Mouse (Mus musculus) limb, embryonic 12.5 days (tissue): ENCODE measurements around the gene AU022252. TPM values are rescaled to one million over a fixed set of nuclear protein-coding genes. Genes with fewer than 3 reads are reported as not detected.

Experiments used
- ATAC-seq: fragments of 200-750 bp; cut with Nextera tagmentation; 2 replicates; pipeline ENCODE4 v1.8.0; 2017; ENCODE audit warnings: low read depth, moderate TSS enrichment; ENCODE audit not compliant: insufficient number of reproducible peaks, insufficient read depth, low FRiP score, low TSS enrichment
- H3K27ac ChIP-seq: fragments of 300-500 bp; sonication (generic); 2 replicates; pipeline ENCODE4 v1.5.1; 2016; ENCODE audit warnings: mild to moderate bottlenecking, moderate library complexity
- H3K27me3 ChIP-seq: fragments of 300-500 bp; sonication (generic); 2 replicates; pipeline ENCODE4 v1.6.1; 2016; ENCODE audit warnings: mild to moderate bottlenecking, moderate library complexity
- H3K36me3 ChIP-seq: fragments of 300-500 bp; sonication (generic); 2 replicates; pipeline ENCODE4 v1.6.1; 2016; ENCODE audit warnings: mild to moderate bottlenecking, moderate library complexity
- H3K4me1 ChIP-seq: fragments of 300-500 bp; sonication (generic); replicated peaks from 2 replicates; pipeline ENCODE4 v1.6.1; 2016
- H3K4me2 ChIP-seq: fragments of 300-500 bp; sonication (generic); 2 replicates; pipeline ENCODE4 v1.6.1; 2016; ENCODE audit warnings: mild to moderate bottlenecking, moderate library complexity
- H3K4me3 ChIP-seq: fragments of 300-500 bp; sonication (generic); replicated peaks from 2 replicates; pipeline ENCODE4 v1.5.1; 2016; ENCODE audit warnings: mild to moderate bottlenecking
- H3K9ac ChIP-seq: fragments of 300-500 bp; sonication (generic); replicated peaks from 2 replicates; pipeline ENCODE4 v1.6.1; 2016; ENCODE audit warnings: mild to moderate bottlenecking, moderate library complexity
- H3K9me3 ChIP-seq: fragments of 300-500 bp; sonication (generic); 2 replicates; pipeline ENCODE4 v1.6.1; 2016; ENCODE audit warnings: mild to moderate bottlenecking, moderate library complexity
- WGBS: fragments of 180-500 bp; shearing (Covaris S2); methylation state at CpG from one replicate; pipeline ENCODE4 v1.1.7; 2016; 5-methylcytosine and 5-hydroxymethylcytosine counted together
- polyA plus RNA-seq: library from polyadenylated mRNA; unstranded; fragments of >200 nt; fragmentation: Nextera tagmentation; extraction: Ambion mirVana; gene quantifications from 2 replicates; pipeline ENCODE4 v1.2.1, GENCODE M21; 2016

Gene AU022252
- polyA plus RNA-seq, 1 experiment from 2014 or later = 41.6 TPM

DNA sequence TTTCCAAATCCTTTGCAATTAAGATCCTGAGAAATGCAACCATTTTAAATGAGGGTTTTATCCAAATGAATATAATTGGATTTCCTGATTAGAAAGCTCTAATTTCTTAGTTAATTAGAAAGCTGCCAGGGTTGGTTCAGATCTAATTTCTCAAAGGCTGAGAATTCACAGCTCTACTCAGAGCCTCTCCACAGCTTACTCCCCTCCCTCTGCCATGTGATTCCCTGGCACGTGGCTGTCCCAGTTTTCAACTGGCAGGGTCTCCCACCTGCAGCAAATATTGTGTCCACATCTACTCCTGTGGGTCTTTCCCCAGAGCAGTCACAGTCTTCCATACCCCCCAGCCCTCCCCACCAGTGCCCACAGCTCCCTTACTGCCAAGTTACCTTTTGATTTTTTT, 49.0 kb downstream of the AU022252 start:
- H3K9ac ChIP-seq = no peak overlapping the region
- H3K27me3 ChIP-seq = peaks cover 3% of the 10 kb centered on the region; the same call in 1 of the 2 replicates
- H3K36me3 ChIP-seq = no peaks in the 10 kb centered on the region
- no peak overlapping the region for H3K27ac ChIP-seq
- no peak overlapping the region for H3K4me3 ChIP-seq
- H3K4me1 ChIP-seq = no peaks in the 10 kb centered on the region
- 48% methylated on average over 1 of the region's 1 CpGs for WGBS
- no peak overlapping the region for H3K4me2 ChIP-seq
- no peak for ATAC-seq
- H3K9me3 ChIP-seq = no peaks in the 10 kb centered on the region

GRCm38 (mm10) chr4:119181456-119181855, 51.1 kb downstream of the AU022252 start:
- H3K27ac ChIP-seq = no peak overlapping the region
- H3K4me1 ChIP-seq = no peaks in the 10 kb centered on the region
- no peak overlapping the region for H3K4me2 ChIP-seq
- H3K4me3 ChIP-seq = no peak overlapping the region
- H3K27me3 ChIP-seq = no peaks in the 10 kb centered on the region
- H3K9ac ChIP-seq = no peak overlapping the region
- no peaks in the 10 kb centered on the region for H3K9me3 ChIP-seq
- 88% methylated on average over 9 of the region's 9 CpGs for WGBS
- no peaks in the 10 kb centered on the region for H3K36me3 ChIP-seq
- ATAC-seq = no peak

DNA sequence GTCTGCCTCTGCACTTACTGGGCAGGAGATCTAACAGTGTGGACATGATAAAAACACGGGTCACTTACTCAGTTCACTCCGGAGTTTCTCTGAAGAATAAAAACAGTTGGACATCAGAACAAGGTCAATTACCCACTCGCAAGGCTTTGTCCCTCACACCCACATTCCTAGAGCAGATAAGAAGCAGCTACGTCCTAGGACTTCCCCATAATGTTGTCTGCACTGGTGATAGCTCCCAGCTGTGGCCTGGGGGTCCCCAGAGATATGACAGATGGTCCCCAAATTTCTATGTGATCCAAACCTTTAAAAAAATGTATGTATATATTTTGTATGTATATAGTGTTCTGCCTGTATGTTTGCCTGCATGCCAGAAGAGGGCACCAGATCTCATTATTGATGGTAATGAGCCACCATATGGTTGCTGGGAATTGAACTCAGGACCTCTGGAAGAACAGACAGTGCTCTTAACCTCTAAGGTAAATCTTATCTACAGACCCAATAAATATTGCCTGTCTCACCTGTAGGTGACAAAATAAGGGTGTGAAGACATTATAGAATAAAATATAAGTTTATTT, 52.3 kb downstream of the AU022252 start:
- Histone ChIP-seq H3K9ac (no peak overlapping the region), H3K4me3 (no peak overlapping the region), H3K4me1 (no peaks in the 10 kb centered on the region), H3K9me3 (no peaks in the 10 kb centered on the region), H3K27ac (no peak overlapping the region), H3K27me3 (no peaks in the 10 kb centered on the region), H3K36me3 (no peaks in the 10 kb centered on the region), H3K4me2 (no peak overlapping the region)
- WGBS = 57% methylated on average over 4 of the region's 4 CpGs
- no peak for ATAC-seq

GRCm38 (mm10) chr4:119178331-119178730, 54.2 kb downstream of the AU022252 start:
- Histone ChIP-seq H3K9me3 (no peaks in the 10 kb centered on the region), H3K4me2 (no peak overlapping the region), H3K9ac (no peak overlapping the region), H3K4me1 (no peaks in the 10 kb centered on the region), H3K27ac (no peak overlapping the region), H3K4me3 (no peak overlapping the region), H3K27me3 (no peaks in the 10 kb centered on the region), H3K36me3 (no peaks in the 10 kb centered on the region)
- ATAC-seq = no peak
- 74% methylated on average over 18 of the region's 18 CpGs for WGBS

DNA sequence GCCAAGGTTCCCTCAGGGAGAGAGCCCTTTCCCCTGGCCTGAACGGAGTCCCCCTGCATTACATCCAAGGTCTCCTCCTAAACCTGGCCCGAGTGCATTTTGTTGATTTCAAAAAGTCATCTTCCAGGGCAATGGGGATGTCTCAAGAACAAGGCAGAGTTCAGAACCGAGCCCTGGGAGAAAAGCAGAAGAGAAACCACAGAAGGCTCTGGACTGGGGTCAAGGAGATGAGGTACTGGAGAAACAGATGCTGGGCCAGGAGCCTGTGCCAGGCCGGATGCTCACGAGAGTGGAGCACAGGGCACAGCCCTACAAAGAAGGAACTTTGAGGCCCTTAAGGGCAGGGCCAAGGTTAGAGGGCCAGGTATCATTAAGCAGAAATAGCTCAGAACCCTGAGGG, 54.8 kb downstream of the AU022252 start:
- H3K36me3 ChIP-seq = no peaks in the 10 kb centered on the region
- H3K4me3 ChIP-seq = no peak overlapping the region
- ATAC-seq = no peak
- no peak overlapping the region for H3K9ac ChIP-seq
- 78% methylated on average over 5 of the region's 5 CpGs for WGBS
- no peaks in the 10 kb centered on the region for H3K9me3 ChIP-seq
- no peak overlapping the region for H3K27ac ChIP-seq
- peaks cover 6% of the 10 kb centered on the region for H3K4me1 ChIP-seq
- H3K27me3 ChIP-seq = no peaks in the 10 kb centered on the region
- no peak overlapping the region for H3K4me2 ChIP-seq

DNA sequence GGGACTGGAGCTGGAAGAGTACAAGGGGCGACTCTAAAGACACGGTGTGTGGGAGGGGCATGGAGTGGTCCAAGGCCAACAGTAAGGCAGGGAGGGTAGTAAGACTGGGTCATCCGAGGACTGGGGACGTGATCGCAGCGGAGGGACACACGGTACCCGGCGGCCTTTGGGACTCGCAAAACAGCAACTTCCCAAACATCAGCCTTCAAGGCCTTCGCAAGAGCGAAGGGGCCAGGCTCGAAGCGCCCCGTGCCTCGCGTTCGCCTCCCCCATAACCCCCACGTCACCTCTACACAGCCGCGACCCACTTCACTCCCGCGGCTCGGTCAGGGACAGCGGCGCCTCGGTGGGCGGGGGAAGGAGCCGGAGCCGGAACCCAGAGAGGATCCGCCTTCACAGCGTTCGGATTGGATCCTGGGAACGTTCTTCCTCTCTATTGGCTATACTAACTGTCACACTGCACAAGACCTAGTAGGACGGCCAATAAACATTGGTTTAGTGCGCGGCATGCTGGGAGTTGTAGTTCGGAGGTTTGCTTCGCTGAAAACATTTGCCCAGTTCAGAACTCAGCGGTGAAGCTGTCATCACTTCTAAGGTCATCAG, 58.6 kb downstream of the AU022252 start, which contains the start of gene Zfp691:
Zfp691 (minus strand) TSS at position 345 of the 603 bp plus-strand sequence.
- Histone ChIP-seq H3K36me3 (peaks cover 25% of the 10 kb centered on the region), H3K9me3 (no peaks in the 10 kb centered on the region), H3K27me3 (no peaks in the 10 kb centered on the region), H3K27ac (peak within 1 kb of the TSS; percentile 41; the same call in 1 of the 2 replicates), H3K9ac (peak within 1 kb of the TSS; percentile 81), H3K4me1 (peaks cover 8% of the 10 kb centered on the region), H3K4me3 (peak within 1 kb of the TSS; percentile 73), H3K4me2 (peak within 1 kb of the TSS; percentile 74)
- under 1% methylated on average over 40 of the region's 40 CpGs for WGBS
- peak; percentile 100 for ATAC-seq

DNA sequence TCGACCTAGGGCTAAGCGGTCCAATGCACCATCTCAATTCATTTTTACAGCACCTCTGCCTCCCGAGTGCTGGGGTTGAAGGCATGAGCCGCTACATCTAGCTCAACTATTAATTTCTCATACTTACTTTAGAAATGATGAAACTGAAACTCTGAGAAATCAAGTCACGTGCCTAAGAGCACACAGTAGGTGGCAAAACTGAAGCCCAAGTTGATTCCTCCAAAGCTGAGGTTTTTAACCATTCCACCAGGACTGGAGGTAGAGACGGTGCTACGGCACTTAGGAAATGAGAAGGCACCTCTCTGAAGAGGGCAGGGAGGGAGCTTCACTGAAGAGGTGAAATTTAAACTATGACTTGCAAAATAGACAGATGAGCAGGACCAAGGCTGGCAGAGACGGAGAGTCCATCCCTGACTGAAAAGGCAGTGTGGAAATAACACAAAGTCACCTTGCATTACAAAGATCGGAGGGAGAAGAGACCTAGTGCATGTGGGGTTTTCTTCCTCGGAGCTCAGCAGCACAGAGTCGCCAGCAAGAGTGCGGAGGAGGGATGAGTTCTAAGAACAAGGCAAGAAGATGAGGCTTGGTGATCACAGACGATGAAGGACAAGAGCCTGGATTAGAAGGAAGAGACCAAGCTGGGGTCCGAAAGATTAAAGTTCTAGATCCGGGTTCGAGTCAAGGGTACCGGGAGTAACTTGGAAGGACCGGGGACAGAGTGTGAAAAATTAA, 59.4 kb downstream of the AU022252 start:
- Histone ChIP-seq H3K9ac (peak overlapping the region; percentile 81), H3K4me2 (peak overlapping the region; percentile 74), H3K4me3 (peak overlapping the region; percentile 73), H3K27ac (peak overlapping the region; percentile 41; the same call in 1 of the 2 replicates), H3K36me3 (peaks cover 34% of the 10 kb centered on the region), H3K9me3 (no peaks in the 10 kb centered on the region), H3K4me1 (peaks cover 8% of the 10 kb centered on the region), H3K27me3 (no peaks in the 10 kb centered on the region)
- no peak for ATAC-seq
- WGBS = 44% methylated on average over 18 of the region's 18 CpGs

- ATAC-seq = no peak
- H3K27me3 ChIP-seq = no peaks in the 10 kb centered on the region
- H3K36me3 ChIP-seq = peaks cover 35% of the 10 kb centered on the region
- H3K27ac ChIP-seq = no peak overlapping the region
- no peak overlapping the region for H3K9ac ChIP-seq
- no peaks in the 10 kb centered on the region for H3K9me3 ChIP-seq
- H3K4me2 ChIP-seq = no peak overlapping the region
- no peak overlapping the region for H3K4me3 ChIP-seq
- 5% methylated on average over 4 of the region's 4 CpGs for WGBS
- peaks cover 2% of the 10 kb centered on the region for H3K4me1 ChIP-seq
These were observed 64.8 kb downstream of the AU022252 start for GRCm38 (mm10) chr4:119167663-119168062.

GRCm38 (mm10) chr4:119167068-119167467, 65.4 kb downstream of the AU022252 start:
- WGBS = 71% methylated on average over 4 of the region's 4 CpGs
- ATAC-seq = no peak
- Histone ChIP-seq H3K27me3 (no peaks in the 10 kb centered on the region), H3K4me1 (no peaks in the 10 kb centered on the region), H3K27ac (no peak overlapping the region), H3K36me3 (peaks cover 35% of the 10 kb centered on the region), H3K9me3 (no peaks in the 10 kb centered on the region), H3K4me3 (no peak overlapping the region), H3K4me2 (no peak overlapping the region), H3K9ac (no peak overlapping the region)

GRCm38 (mm10) chr4:119165916-119166315, 66.6 kb downstream of the AU022252 start:
- Histone ChIP-seq H3K4me1 (no peaks in the 10 kb centered on the region), H3K4me2 (no peak overlapping the region), H3K36me3 (peaks cover 28% of the 10 kb centered on the region), H3K27me3 (no peaks in the 10 kb centered on the region), H3K9me3 (no peaks in the 10 kb centered on the region), H3K27ac (no peak overlapping the region), H3K4me3 (no peak overlapping the region), H3K9ac (no peak overlapping the region)
- ATAC-seq = no peak
- WGBS = 76% methylated on average over 7 of the region's 7 CpGs

DNA sequence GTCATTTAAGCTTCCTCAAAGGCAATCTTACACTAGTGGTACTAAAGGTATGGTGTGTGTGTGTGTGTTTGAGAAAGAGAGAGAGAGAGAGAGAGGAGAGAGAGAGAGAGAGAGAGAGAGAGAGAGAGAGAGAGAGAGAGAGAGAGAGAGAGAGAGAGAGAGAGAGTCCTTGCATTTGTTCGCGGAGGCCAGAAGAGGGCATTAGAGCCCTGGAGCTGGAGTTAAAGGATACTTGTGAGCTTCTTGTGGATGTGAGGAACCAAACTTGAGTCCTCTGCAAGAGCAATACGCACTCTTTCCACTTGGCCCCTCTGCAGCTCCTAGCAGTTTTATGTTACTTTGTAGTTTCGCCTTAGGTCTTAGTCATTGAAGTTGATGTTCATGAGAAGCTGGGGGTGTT, 69.5 kb downstream of the AU022252 start:
- Histone ChIP-seq H3K4me2 (no peak overlapping the region), H3K4me1 (no peaks in the 10 kb centered on the region), H3K27ac (no peak overlapping the region), H3K36me3 (no peaks in the 10 kb centered on the region), H3K9ac (no peak overlapping the region), H3K27me3 (no peaks in the 10 kb centered on the region), H3K4me3 (no peak overlapping the region), H3K9me3 (no peaks in the 10 kb centered on the region)
- ATAC-seq = no peak
- 60% methylated on average over 3 of the region's 4 CpGs for WGBS
